Comparison of ENCODE assay signal across 21 mouse cellular contexts in genomic region chr2:180440596-180441332, GRCm38 (mm10). TPM values are rescaled to one million over a fixed set of nuclear protein-coding genes. Genes with fewer than 3 reads are reported as not detected.
DNase-seq lines count a peak whose midpoint lies in the region; ATAC-seq and TF ChIP-seq lines count a peak whose summit lies in the region.
"Had no signal": no experiment of that assay in that cellular context is flagged by ENCODE, and none has a peak within 500 bp of the region (broad histone marks: within the 10 kb centered on the region; RNA-seq: fewer than 3 reads in every experiment).

No protein-coding gene starts in this region.

- H3K27ac ChIP-seq in forebrain, embryonic 11.5 days (ENCODE audit: low read depth, low read length), result no peak overlapping the region
- H3K27ac ChIP-seq in forebrain, postnatal 0 days (ENCODE audit: low read depth, low read length), result no peak overlapping the region
- no peak overlapping the region for H3K27ac ChIP-seq in embryonic facial prominence, embryonic 11.5 days (replicated peaks; ENCODE audit: low read depth, low read length)
- H3K27ac ChIP-seq: heart, embryonic 10.5 days; hindbrain, embryonic 12.5 days; limb, embryonic 15.5 days; neural tube, embryonic 13.5 days had no signal

- no peak overlapping the region for H3K9ac ChIP-seq in forebrain, embryonic 11.5 days (ENCODE audit: low read length)
- H3K9ac ChIP-seq in forebrain, postnatal 0 days, result no peak overlapping the region
- no peak overlapping the region for H3K9ac ChIP-seq in embryonic facial prominence, embryonic 11.5 days (replicated peaks; ENCODE audit: low read length)
- H3K9ac ChIP-seq: hindbrain, embryonic 12.5 days; limb, embryonic 15.5 days; neural tube, embryonic 13.5 days had no signal

- 30% methylated on average over 8 of the region's 9 CpGs for WGBS in forebrain, embryonic 11.5 days
- 21% methylated on average over 9 of the region's 9 CpGs for WGBS in forebrain, postnatal 0 days
- 51% methylated on average over 9 of the region's 9 CpGs for WGBS in embryonic facial prominence, embryonic 11.5 days

- no peaks in the 10 kb centered on the region for H3K36me3 ChIP-seq in forebrain, embryonic 11.5 days (ENCODE audit: control insufficient read depth, insufficient read depth, low read length)
- no peaks in the 10 kb centered on the region for H3K36me3 ChIP-seq in forebrain, postnatal 0 days (ENCODE audit: insufficient read depth)
- no peaks in the 10 kb centered on the region for H3K36me3 ChIP-seq in embryonic facial prominence, embryonic 11.5 days (replicated peaks; ENCODE audit: control insufficient read depth, insufficient read depth, low read depth, low read length)
- H3K36me3 ChIP-seq: G1E; heart, embryonic 10.5 days; hindbrain, embryonic 12.5 days; limb, embryonic 15.5 days; neural tube, embryonic 13.5 days had no signal

- peak; percentile 65 for DNase-seq in forebrain, embryonic 11.5 days (ENCODE audit: low spot score)
- DNase-seq in forebrain, postnatal 0 days, result no peak
- peak; percentile 32 to 33 for DNase-seq in kidney, postnatal 36 days
- no peak for DNase-seq in kidney, postnatal 10 days
- DNase-seq in 3T3-L1 (ENCODE audit: low read depth, low spot score), result peak; percentile 60
- DNase-seq in embryonic facial prominence, embryonic 11.5 days (ENCODE audit: low spot score), result peak; percentile 14
- no peak for DNase-seq in urinary bladder, postnatal 14 days (ENCODE audit: low spot score)
- no peak for DNase-seq in gastrocnemius, postnatal 36 days
- DNase-seq: adrenal gland, postnatal 14 days; cerebellum, adult 2 months; midbrain, embryonic 14.5 days; right cerebral cortex, postnatal 25 days; thymus, postnatal 4 days had no signal

- TF ChIP-seq CTCF in forebrain, postnatal 0 days (IDR thresholded peaks at IDR 0.05; ENCODE audit: low read depth), result no peak

- ATAC-seq in forebrain, embryonic 11.5 days (replicated peaks; ENCODE audit: low FRiP score), result peak; percentile 51; the same call in 1 of the 2 replicates
- ATAC-seq in forebrain, postnatal 0 days, result no peak
- 0 out of 2 replicates have a peak, but pooled peaks have one; percentile 53 for ATAC-seq in embryonic facial prominence, embryonic 11.5 days (replicated peaks; ENCODE audit: insufficient number of reproducible peaks, low FRiP score, low TSS enrichment, low read depth)
- ATAC-seq: forebrain, embryonic 14.5 days had no signal

- no peaks in the 10 kb centered on the region for H3K27me3 ChIP-seq in forebrain, embryonic 11.5 days (ENCODE audit: control insufficient read depth, insufficient read depth, low read length)
- H3K27me3 ChIP-seq in forebrain, postnatal 0 days (ENCODE audit: insufficient read depth, low read length), result no peaks in the 10 kb centered on the region
- H3K27me3 ChIP-seq in embryonic facial prominence, embryonic 11.5 days (ENCODE audit: control insufficient read depth, insufficient read depth, low read length), result no peaks in the 10 kb centered on the region
- H3K27me3 ChIP-seq: hindbrain, embryonic 12.5 days; limb, embryonic 15.5 days; neural tube, embryonic 13.5 days had no signal

- no peaks in the 10 kb centered on the region for H3K9me3 ChIP-seq in forebrain, embryonic 11.5 days (ENCODE audit: control insufficient read depth, low read length)
- H3K9me3 ChIP-seq in forebrain, postnatal 0 days (ENCODE audit: low read length), result no peaks in the 10 kb centered on the region
- H3K9me3 ChIP-seq in embryonic facial prominence, embryonic 11.5 days (replicated peaks; ENCODE audit: control insufficient read depth, low read length), result no peaks in the 10 kb centered on the region
- H3K9me3 ChIP-seq: G1E; heart, embryonic 10.5 days; hindbrain, embryonic 12.5 days; limb, embryonic 15.5 days; neural tube, embryonic 13.5 days had no signal

- intact Hi-C loops in gastrocnemius, postnatal 36 days (cut with DNase I), result no loop called here

- H3K4me2 ChIP-seq in forebrain, embryonic 11.5 days (ENCODE audit: low read depth, low read length, severe bottlenecking), result no peak overlapping the region
- H3K4me2 ChIP-seq in forebrain, postnatal 0 days (ENCODE audit: low read depth), result no peak overlapping the region
- no peak overlapping the region for H3K4me2 ChIP-seq in embryonic facial prominence, embryonic 11.5 days (ENCODE audit: low read depth, low read length)
- H3K4me2 ChIP-seq: hindbrain, embryonic 12.5 days; limb, embryonic 15.5 days; neural tube, embryonic 13.5 days had no signal

- no peak overlapping the region for H3K4me3 ChIP-seq in forebrain, embryonic 11.5 days (ENCODE audit: low read depth, low read length)
- H3K4me3 ChIP-seq in forebrain, postnatal 0 days (ENCODE audit: low read depth, low read length), result no peak overlapping the region
- no peak overlapping the region for H3K4me3 ChIP-seq in embryonic facial prominence, embryonic 11.5 days (ENCODE audit: low read depth, low read length)
- H3K4me3 ChIP-seq: heart, embryonic 10.5 days; hindbrain, embryonic 12.5 days; limb, embryonic 15.5 days; neural tube, embryonic 13.5 days had no signal

- peaks cover 8% of the 10 kb centered on the region; the same call in 1 of the 2 replicates for H3K4me1 ChIP-seq in forebrain, embryonic 11.5 days (replicated peaks; ENCODE audit: control insufficient read depth, insufficient read depth, low read length)
- no peaks in the 10 kb centered on the region for H3K4me1 ChIP-seq in forebrain, postnatal 0 days (ENCODE audit: insufficient read depth)
- H3K4me1 ChIP-seq in embryonic facial prominence, embryonic 11.5 days (ENCODE audit: control insufficient read depth, insufficient read depth, low read length), result no peaks in the 10 kb centered on the region
- H3K4me1 ChIP-seq: hindbrain, embryonic 12.5 days had no signal

RNA-seq across cellular contexts. Expression of gene Slco4a1, which starts 15.3 kb away (rescaled TPM):
- polyA plus RNA-seq in forebrain, embryonic 11.5 days (2014; fragmentation: Nextera tagmentation; extraction: Ambion mirVana), result 4.7 and 6.1 TPM in 2 replicates
- 1.8 TPM in 2 replicates for total RNA-seq in forebrain, postnatal 0 days (2014; rRNA removed)
- polyA plus RNA-seq in forebrain, postnatal 0 days (2015; fragmentation: Nextera tagmentation; extraction: Ambion mirVana), result 1.3 and 1.6 TPM in 2 replicates
- 1.7 and 2.3 TPM in 2 replicates for polyA plus RNA-seq in embryonic facial prominence, embryonic 11.5 days (2014; fragmentation: Nextera tagmentation; extraction: Ambion mirVana)
- total RNA-seq in gastrocnemius, postnatal 36 days (2021), result under 1 TPM in 1 of 2 experiments, not detected in 1; 0.08 TPM
- polyA plus RNA-seq: G1E had no signal

RNA-seq across cellular contexts. Expression of gene Ntsr1, which starts 59.0 kb away (rescaled TPM):
- 0.15 and 0.21 TPM in 2 replicates for polyA plus RNA-seq in forebrain, embryonic 11.5 days (2014; fragmentation: Nextera tagmentation; extraction: Ambion mirVana)
- total RNA-seq in forebrain, postnatal 0 days (2014; rRNA removed), result 19.8 and 35.8 TPM in 2 replicates
- polyA plus RNA-seq in forebrain, postnatal 0 days (2015; fragmentation: Nextera tagmentation; extraction: Ambion mirVana), result 13.2 and 18.1 TPM in 2 replicates
- polyA plus RNA-seq in embryonic facial prominence, embryonic 11.5 days (2014; fragmentation: Nextera tagmentation; extraction: Ambion mirVana), result 0.25 and 0.27 TPM in 2 replicates
- total RNA-seq in gastrocnemius, postnatal 36 days (2021), result not detected
- total RNA-seq: adrenal gland, postnatal 14 days; megakaryocyte progenitor cell, adult 5-6 weeks had no signal
- polyA plus RNA-seq: G1E; spleen, adult 2 months had no signal

Comparison
In these comparisons a context has a peak if more than half of its experiments do, and no peak if none do; other contexts are left out.
1. DNase-seq: peak in forebrain, embryonic 11.5 days (single experiment), kidney, postnatal 36 days (2 of 2), 3T3-L1 (single experiment) and embryonic facial prominence, embryonic 11.5 days (single experiment); none in forebrain, postnatal 0 days (single experiment), kidney, postnatal 10 days (single experiment), urinary bladder, postnatal 14 days (single experiment) and gastrocnemius, postnatal 36 days (0 of 2).
2. RNA of gene Ntsr1, which starts 59.0 kb away (polyA plus RNA-seq): 13.2 to 18.1 TPM in forebrain, postnatal 0 days; 0.25 to 0.27 TPM in embryonic facial prominence, embryonic 11.5 days and 0.15 to 0.21 TPM in forebrain, embryonic 11.5 days; every median in the first group is over 10 times any median in the second.